Mouse (Mus musculus): ENCODE data around the gene Rybp. TPM values are rescaled to one million over a fixed set of nuclear protein-coding genes. Genes with fewer than 3 reads are reported as not detected.

The Rybp gene
- polyA plus RNA-seq, 1 experiment from 2014 or later, result 17.8 TPM

DNA sequence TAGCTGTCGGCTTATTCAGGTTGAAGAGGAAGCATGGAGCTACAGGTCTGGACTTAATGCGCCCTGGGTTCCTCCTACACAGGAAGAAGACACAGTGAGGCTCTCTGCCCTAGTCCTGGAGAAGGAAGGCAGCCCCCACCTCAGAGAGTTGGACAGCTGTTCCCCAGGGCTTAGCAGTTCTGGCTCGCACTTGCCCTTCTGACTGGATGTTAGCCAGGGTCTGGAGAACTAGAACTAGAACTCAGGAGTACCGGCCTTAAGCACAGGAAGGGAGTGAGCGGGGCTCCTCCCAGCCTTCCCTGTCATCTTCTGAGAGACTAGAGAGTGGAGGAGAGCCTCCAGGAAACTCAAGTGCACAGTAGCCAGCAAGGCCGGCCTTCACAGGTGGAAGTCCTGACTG is 71.5 kb downstream of the Rybp start:
- peaks cover 57% of the 10 kb centered on the region for H3K4me1 ChIP-seq (replicated peaks)

DNA sequence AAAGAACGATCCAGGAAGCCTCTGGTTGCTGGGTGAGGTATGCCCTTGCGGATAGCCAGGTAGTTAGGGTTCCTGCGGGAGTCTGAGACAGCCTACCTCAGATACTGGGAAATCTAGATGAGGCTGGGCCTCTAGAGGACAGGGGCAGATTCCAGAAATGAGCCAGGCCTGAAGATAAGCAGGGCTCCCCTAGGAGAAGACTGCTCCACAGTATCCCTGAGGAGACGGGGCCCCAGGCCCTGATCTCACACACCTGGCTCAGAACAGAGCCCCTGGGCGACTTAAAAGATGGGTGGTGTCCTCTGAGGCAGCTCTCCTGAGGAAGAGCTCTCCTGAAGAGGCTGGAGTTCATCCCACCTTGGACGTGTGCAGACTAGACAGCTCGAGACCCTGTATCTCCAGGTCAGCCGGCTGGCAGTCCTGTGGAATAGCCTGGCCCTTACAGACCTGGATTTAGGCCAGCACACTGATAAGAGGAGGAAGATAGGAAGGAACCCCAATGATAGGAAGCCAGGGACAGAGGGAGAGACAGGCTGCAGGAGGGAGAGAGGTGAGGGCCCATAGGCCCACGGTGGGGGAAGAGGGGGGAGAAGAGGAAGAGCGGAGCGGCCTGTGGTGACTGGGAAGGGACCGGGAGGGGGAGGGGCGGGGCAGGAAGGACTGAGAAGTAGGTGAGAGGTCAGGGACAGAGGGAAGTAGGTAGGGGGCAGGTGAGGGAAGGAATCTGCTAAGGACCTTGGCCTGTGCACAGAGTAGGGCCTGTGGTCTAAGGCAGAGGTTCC is 73.0 kb downstream of the Rybp start:
- 50% methylated on average over 12 of the region's 13 CpGs for WGBS
- H3K27me3 ChIP-seq (replicated peaks), result no peaks in the 10 kb centered on the region
- no peak overlapping the region for H3K9ac ChIP-seq
- peaks cover 48% of the 10 kb centered on the region for H3K4me1 ChIP-seq (replicated peaks)
- no peaks in the 10 kb centered on the region for H3K9me3 ChIP-seq
- no peak overlapping the region for H3K27ac ChIP-seq
- peak; percentile 55 for ATAC-seq
- no peaks in the 10 kb centered on the region for H3K36me3 ChIP-seq
- H3K4me2 ChIP-seq (replicated peaks), result peak overlapping the region; percentile 7; the same call in 1 of the 2 replicates
- no peak overlapping the region for H3K4me3 ChIP-seq (replicated peaks)

More for the DNA sequence above, 71.5 kb downstream of the Rybp start:
- Histone ChIP-seq H3K36me3 (no peaks in the 10 kb centered on the region), H3K9ac (no peak overlapping the region), H3K4me2 (replicated peaks) (no peak overlapping the region), H3K9me3 (no peaks in the 10 kb centered on the region), H3K27me3 (replicated peaks) (no peaks in the 10 kb centered on the region), H3K4me3 (replicated peaks) (no peak overlapping the region), H3K27ac (no peak overlapping the region)
- 55% methylated on average over 6 of the region's 6 CpGs for WGBS
- ATAC-seq, result no peak

DNA sequence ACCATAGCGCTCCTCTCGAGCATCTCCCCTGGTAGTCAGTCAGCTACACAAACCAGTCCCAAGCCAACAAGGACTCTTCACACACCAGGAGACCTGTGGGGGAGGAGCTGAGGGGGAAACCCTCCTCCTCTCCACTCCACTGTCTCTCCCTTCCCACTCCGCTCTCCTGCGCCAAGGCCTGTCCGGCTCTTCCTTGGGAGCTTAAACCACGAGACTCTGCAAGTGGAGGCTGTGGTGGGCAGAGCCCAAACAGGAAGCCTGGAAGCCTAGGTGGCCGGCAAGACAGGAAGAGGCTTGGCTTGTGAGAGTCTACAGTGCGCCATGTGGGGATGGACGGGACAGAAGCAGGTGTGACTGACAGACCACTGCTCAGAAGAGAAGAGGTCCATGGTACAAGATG is 73.7 kb downstream of the Rybp start:
- Histone ChIP-seq H3K36me3 (no peaks in the 10 kb centered on the region), H3K27ac (no peak overlapping the region), H3K9ac (no peak overlapping the region), H3K4me1 (replicated peaks) (peaks cover 41% of the 10 kb centered on the region), H3K9me3 (no peaks in the 10 kb centered on the region), H3K27me3 (replicated peaks) (no peaks in the 10 kb centered on the region), H3K4me2 (replicated peaks) (no peak overlapping the region), H3K4me3 (replicated peaks) (no peak overlapping the region)
- peak; percentile 3; the same call in 1 of the 2 replicates for ATAC-seq
- WGBS, result 64% methylated on average over 9 of the region's 9 CpGs

DNA sequence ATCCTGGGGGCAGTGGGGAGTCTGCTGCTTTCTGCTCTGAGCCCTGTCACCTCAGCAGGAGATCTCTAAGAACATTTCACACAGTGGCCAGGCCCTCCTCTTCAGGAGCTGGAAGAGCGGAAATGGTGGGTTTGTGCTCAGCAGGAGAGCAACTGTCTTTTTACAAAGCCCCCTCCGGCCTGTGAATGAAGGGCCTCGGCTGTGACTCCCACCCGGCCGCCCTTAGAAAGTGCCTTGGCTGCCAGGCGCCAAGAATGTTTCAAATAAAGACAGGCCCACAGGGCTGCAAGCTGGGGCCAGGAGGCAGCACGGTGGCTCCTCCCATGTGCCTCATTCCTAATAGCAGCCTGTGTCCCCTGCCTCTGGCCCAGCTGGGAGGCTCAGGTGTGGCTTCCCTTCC is 74.5 kb downstream of the Rybp start:
- no peak for ATAC-seq
- Histone ChIP-seq H3K4me1 (replicated peaks) (peaks cover 38% of the 10 kb centered on the region), H3K36me3 (no peaks in the 10 kb centered on the region), H3K4me3 (replicated peaks) (no peak overlapping the region), H3K27ac (no peak overlapping the region), H3K9me3 (no peaks in the 10 kb centered on the region), H3K4me2 (replicated peaks) (no peak overlapping the region), H3K9ac (no peak overlapping the region; the same call in 1 of the 2 replicates), H3K27me3 (replicated peaks) (no peaks in the 10 kb centered on the region)
- 23% methylated on average over 7 of the region's 7 CpGs for WGBS

DNA sequence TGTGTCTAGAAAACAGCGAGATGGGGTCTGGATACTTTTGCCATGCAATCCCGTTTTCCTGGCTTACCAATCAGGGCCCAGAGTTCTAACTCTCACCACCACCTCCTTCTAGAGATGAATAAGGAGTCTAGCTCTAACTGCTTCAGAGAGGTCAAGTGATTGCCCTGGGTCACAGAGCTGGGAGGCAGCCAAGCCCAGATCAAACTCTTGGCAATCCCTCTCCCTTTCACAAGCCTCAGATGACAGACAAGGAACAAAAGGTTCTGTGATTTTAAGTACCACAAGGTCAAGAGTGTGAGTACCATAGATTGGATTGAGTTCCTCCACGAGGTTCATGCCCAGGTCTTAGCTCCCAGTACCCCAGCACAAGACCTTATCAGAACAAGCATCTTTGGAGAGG is 75.6 kb downstream of the Rybp start:
- 72% methylated on average over 3 of the region's 3 CpGs for WGBS
- Histone ChIP-seq H3K36me3 (no peaks in the 10 kb centered on the region), H3K9me3 (no peaks in the 10 kb centered on the region), H3K4me3 (replicated peaks) (no peak overlapping the region), H3K4me1 (replicated peaks) (peaks cover 47% of the 10 kb centered on the region), H3K27me3 (replicated peaks) (no peaks in the 10 kb centered on the region), H3K9ac (no peak overlapping the region), H3K27ac (no peak overlapping the region), H3K4me2 (replicated peaks) (no peak overlapping the region)
- ATAC-seq, result no peak

DNA sequence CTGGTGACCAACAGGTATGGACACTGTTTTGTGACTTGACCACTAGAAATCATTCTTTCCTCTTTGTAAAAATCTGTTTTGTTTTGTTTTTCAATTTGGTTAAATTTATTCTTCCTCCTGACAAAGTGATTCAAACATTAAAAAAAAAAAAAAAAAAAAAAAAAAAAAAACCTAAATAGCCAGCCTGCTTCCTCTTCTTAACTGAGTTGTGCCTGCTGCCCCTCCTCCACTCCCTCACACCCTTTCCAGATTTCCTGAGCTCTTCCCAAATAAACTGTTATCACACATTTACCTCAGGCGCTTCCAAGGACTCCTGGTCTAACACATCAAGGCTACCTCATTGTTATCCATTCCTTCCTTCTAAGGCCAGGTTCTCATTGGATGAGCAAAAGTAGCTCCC is 76.8 kb downstream of the Rybp start:
- ATAC-seq, result no peak
- H3K4me1 ChIP-seq (replicated peaks), result peaks cover 41% of the 10 kb centered on the region
- H3K4me3 ChIP-seq (replicated peaks), result no peak overlapping the region
- no peak overlapping the region for H3K4me2 ChIP-seq (replicated peaks)
- WGBS, result 72% methylated on average over 1 of the region's 1 CpGs
- no peaks in the 10 kb centered on the region for H3K27me3 ChIP-seq (replicated peaks)
- H3K36me3 ChIP-seq, result no peaks in the 10 kb centered on the region
- no peaks in the 10 kb centered on the region for H3K9me3 ChIP-seq
- no peak overlapping the region for H3K27ac ChIP-seq
- no peak overlapping the region for H3K9ac ChIP-seq

DNA sequence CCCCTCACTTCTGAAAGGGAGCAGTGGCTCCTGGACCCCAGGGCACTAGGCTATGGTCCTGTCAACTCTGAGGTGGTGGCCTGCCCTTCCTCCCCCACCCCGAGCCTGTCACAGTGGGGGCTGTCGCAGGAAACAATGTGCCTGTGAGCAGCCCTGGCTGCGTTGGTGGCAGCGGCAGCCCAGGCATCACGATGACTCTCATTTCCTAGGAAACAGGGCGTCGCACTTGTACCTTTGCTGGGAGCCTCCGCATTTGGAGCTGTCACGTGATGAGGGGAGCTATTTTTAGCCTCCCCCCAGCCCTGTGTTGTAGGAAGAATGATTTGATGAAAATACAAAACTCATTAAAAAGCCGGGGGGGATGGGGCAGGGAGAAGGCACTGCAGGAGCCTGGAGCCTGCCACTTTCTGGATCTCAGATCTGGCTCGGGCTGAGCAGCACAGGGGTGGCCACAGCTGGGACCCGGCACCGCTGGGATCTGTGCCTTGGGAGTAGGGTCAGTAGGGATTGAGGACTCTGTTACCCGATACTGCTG is 80.5 kb downstream of the Rybp start:
- ATAC-seq, result peak; percentile 37
- peak overlapping the region; percentile 28; the same call in 1 of the 2 replicates for H3K4me2 ChIP-seq (replicated peaks)
- H3K4me3 ChIP-seq (replicated peaks), result no peak overlapping the region
- no peak overlapping the region for H3K27ac ChIP-seq
- H3K36me3 ChIP-seq, result no peaks in the 10 kb centered on the region
- no peaks in the 10 kb centered on the region for H3K9me3 ChIP-seq
- peaks cover 22% of the 10 kb centered on the region for H3K4me1 ChIP-seq (replicated peaks)
- WGBS, result 7% methylated on average over 14 of the region's 14 CpGs
- H3K27me3 ChIP-seq (replicated peaks), result no peaks in the 10 kb centered on the region
- no peak overlapping the region for H3K9ac ChIP-seq

DNA sequence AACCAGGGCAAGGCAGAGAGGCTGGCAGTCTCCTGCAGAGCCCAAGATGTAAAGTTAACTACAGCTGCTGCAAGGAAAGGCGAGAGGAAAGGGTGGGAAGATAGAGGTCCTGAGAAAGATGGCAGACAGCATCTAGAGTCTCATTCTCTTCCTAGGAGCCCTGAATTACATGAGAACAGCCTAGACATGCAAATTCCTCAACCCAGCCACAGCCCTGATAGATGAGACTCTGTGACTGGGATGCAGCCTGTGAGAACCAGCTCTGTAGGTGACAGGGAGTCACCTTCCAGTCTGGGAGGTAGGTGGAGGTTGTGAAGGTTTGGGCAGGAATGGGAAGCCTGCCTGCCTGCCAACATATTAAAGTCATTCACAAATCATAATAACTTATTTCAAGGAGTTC is 81.0 kb downstream of the Rybp start:
- no peak overlapping the region for H3K4me3 ChIP-seq (replicated peaks)
- no peak overlapping the region for H3K4me2 ChIP-seq (replicated peaks)
- H3K27ac ChIP-seq, result no peak overlapping the region
- no peak overlapping the region for H3K9ac ChIP-seq
- H3K4me1 ChIP-seq (replicated peaks), result peaks cover 22% of the 10 kb centered on the region
- H3K36me3 ChIP-seq, result no peaks in the 10 kb centered on the region
- no peak for ATAC-seq
- WGBS, result 83% methylated on average over 1 of the region's 1 CpGs
- no peaks in the 10 kb centered on the region for H3K27me3 ChIP-seq (replicated peaks)
- H3K9me3 ChIP-seq, result no peaks in the 10 kb centered on the region

DNA sequence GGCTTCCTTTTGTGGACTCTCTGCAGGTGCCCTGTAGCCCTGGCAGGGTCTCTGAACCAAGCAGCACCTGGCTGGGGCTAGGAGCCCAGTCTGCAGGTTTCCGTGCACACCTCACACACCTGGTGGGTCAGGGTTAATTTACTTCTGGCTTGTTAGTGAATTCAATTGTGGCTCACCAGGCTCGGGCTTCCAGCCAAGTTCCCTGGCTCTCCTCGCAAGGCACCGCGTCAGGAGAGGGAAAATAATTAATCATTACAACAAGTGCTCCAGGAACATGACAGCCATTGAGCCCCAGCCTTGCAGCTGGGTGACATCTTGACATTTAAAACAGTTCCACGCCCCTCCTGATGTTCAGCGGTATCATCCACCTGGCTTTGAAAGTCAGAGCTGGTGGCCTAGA is 82.8 kb downstream of the Rybp start:
- Histone ChIP-seq H3K9ac (no peak overlapping the region), H3K4me1 (replicated peaks) (peaks cover 22% of the 10 kb centered on the region), H3K36me3 (no peaks in the 10 kb centered on the region), H3K9me3 (no peaks in the 10 kb centered on the region), H3K27ac (no peak overlapping the region), H3K4me3 (replicated peaks) (no peak overlapping the region), H3K27me3 (replicated peaks) (no peaks in the 10 kb centered on the region), H3K4me2 (replicated peaks) (no peak overlapping the region)
- peak; percentile 22 for ATAC-seq
- WGBS, result 30% methylated on average over 7 of the region's 7 CpGs

DNA sequence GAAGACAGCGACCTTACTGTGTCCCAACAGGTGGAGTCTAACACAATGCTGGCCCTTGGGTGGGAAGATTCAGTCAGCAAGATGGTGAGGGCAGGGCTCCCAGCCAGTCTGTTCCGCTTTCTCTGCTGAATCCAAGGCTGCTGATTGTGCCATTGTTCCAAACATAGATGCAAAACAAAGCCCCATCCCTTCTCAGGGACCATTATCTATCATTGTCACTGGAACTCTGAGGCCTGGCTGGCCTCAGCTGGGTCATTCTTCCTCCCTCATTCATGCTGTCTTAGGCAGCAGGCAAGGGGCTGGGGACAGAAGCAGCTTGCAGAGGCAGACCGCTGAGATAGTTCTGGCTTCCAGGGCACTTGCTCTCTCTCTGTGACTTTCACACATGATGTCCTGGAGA is 83.8 kb downstream of the Rybp start:
- no peaks in the 10 kb centered on the region for H3K9me3 ChIP-seq
- WGBS, result 59% methylated on average over 3 of the region's 3 CpGs
- no peak for ATAC-seq
- no peak overlapping the region for H3K4me2 ChIP-seq (replicated peaks)
- no peaks in the 10 kb centered on the region for H3K36me3 ChIP-seq
- no peak overlapping the region for H3K27ac ChIP-seq
- peaks cover 22% of the 10 kb centered on the region for H3K4me1 ChIP-seq (replicated peaks)
- no peaks in the 10 kb centered on the region for H3K27me3 ChIP-seq (replicated peaks)
- no peak overlapping the region for H3K9ac ChIP-seq
- H3K4me3 ChIP-seq (replicated peaks), result no peak overlapping the region

DNA sequence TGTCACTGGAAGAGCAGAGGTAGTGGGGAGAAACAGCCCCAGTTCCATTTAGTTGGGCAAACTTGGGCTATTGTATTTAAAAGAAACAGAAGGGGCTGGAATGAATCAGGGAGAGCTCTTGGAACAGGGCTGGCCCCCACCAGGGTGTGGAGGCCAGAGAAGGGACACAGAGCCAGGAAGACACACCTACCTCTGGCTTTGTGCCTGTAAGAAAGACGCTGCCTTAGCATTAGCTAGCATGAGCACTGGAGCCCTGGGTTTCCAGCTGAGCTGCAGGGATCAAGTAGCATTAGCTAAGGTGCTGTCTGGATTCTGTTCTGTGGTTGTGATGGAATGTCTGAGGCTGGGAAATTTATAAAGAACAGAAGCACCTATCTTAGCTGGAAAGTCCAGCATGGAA is 85.2 kb downstream of the Rybp start:
- H3K27ac ChIP-seq, result no peak overlapping the region
- peaks cover 20% of the 10 kb centered on the region for H3K4me1 ChIP-seq (replicated peaks)
- 36% methylated on average over 1 of the region's 1 CpGs for WGBS
- no peak overlapping the region for H3K9ac ChIP-seq
- H3K4me3 ChIP-seq (replicated peaks), result no peak overlapping the region
- no peaks in the 10 kb centered on the region for H3K27me3 ChIP-seq (replicated peaks)
- H3K4me2 ChIP-seq (replicated peaks), result no peak overlapping the region
- no peak for ATAC-seq
- no peaks in the 10 kb centered on the region for H3K36me3 ChIP-seq
- no peaks in the 10 kb centered on the region for H3K9me3 ChIP-seq

DNA sequence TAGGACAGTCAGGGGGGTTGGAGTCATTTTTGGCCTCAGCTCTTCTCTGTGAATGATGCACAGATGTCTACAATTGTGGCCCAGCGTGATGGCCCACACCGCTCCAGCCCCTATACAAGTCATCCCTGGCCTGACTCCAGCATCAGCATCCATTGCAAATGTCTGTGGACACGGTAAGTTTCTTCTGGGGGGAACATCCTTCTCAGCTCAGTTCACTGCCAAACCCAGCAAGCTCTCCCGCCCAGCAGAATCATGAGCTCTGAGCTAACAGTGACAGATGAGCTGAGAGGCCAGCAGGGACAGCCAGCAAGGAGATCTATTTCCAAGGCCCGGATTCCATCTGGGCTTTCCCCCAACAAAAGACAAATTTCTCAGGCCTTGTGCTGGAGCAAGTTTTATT is 90.2 kb downstream of the Rybp start:
- WGBS, result 54% methylated on average over 5 of the region's 5 CpGs
- peak overlapping the region; percentile 68 for H3K27ac ChIP-seq
- ATAC-seq, result peak; percentile 48
- H3K4me2 ChIP-seq (replicated peaks), result no peak overlapping the region
- H3K9me3 ChIP-seq, result no peaks in the 10 kb centered on the region
- no peaks in the 10 kb centered on the region for H3K27me3 ChIP-seq (replicated peaks)
- no peak overlapping the region for H3K9ac ChIP-seq
- no peak overlapping the region for H3K4me3 ChIP-seq (replicated peaks)
- peaks cover 39% of the 10 kb centered on the region for H3K4me1 ChIP-seq (replicated peaks)
- H3K36me3 ChIP-seq, result no peaks in the 10 kb centered on the region

DNA sequence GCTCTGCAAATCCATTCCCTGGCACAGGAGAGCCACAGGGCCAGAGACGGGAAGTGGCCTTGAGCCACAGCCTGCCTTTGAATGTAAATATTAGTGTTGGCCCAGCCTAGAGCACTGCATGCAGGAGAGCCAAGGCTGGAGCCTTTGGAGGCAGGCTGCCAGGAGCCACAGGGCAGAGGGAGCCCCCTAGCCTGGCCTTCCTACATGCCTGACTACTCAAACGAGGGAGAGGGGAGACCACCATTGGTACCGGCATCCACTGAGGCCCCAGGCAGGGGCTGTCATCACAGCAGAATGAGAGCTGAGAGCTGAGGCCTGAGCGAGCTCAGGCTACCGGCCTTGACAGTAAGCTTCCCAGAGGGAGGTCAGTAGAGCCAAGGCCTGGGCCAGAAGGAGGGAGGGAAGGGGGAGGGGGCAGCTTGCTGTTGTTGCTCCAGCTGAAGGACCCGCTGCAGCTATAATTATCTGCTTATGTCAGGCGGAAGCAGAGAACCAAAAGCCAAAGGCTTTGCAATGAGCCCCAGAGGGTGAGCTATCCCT is 91.3 kb downstream of the Rybp start:
- peak; percentile 78 for ATAC-seq
- no peak overlapping the region for H3K4me3 ChIP-seq (replicated peaks)
- H3K9me3 ChIP-seq, result no peaks in the 10 kb centered on the region
- no peak overlapping the region for H3K4me2 ChIP-seq (replicated peaks)
- no peaks in the 10 kb centered on the region for H3K36me3 ChIP-seq
- peaks cover 37% of the 10 kb centered on the region for H3K4me1 ChIP-seq (replicated peaks)
- H3K27me3 ChIP-seq (replicated peaks), result no peaks in the 10 kb centered on the region
- WGBS, result 19% methylated on average over 7 of the region's 7 CpGs
- no peak overlapping the region for H3K9ac ChIP-seq
- H3K27ac ChIP-seq, result peak overlapping the region; percentile 68

Measured in intestine, embryonic 15.5 days (tissue).